Mouse (Mus musculus): ENCODE data around the gene Dtx3. TPM values are rescaled to one million over a fixed set of nuclear protein-coding genes. Genes with fewer than 3 reads are reported as not detected.
"Not testable (repeated sequence)": the region's sequence is repeated elsewhere in the genome, so short reads cannot be mapped to it uniquely, and the experiment has no call there.

Dtx3 gene
- polyA plus RNA-seq, 1 experiment from 2014 or later: 15.1 TPM

- Histone ChIP-seq H3K79me2 (ENCODE audit: inconsistent target) (peaks cover 16% of the 10 kb centered on the region), H3K27ac (no peak overlapping the region), H3K36me3 (ENCODE audit: inconsistent target) (peaks cover 7% of the 10 kb centered on the region), H3K4me3 (ENCODE audit: inconsistent target) (no peak overlapping the region)
- WGBS (ENCODE audit: missing documents): 95% methylated on average over 15 of the region's 15 CpGs
Observed at GRCm38 (mm10) chr10:127171631-127172200, 23.8 kb downstream of the Dtx3 start.

GRCm38 (mm10) chr10:127170837-127171272, 24.7 kb downstream of the Dtx3 start:
- H3K27ac ChIP-seq: no peak overlapping the region
- H3K79me2 ChIP-seq (ENCODE audit: inconsistent target): peaks cover 22% of the 10 kb centered on the region
- no peak overlapping the region for H3K4me3 ChIP-seq (ENCODE audit: inconsistent target)
- WGBS (ENCODE audit: missing documents): 7% methylated on average over 26 of the region's 29 CpGs
- H3K36me3 ChIP-seq (ENCODE audit: inconsistent target): peaks cover 7% of the 10 kb centered on the region

GRCm38 (mm10) chr10:127170002-127170401, 25.5 kb downstream of the Dtx3 start:
- WGBS (ENCODE audit: missing documents): 84% methylated on average over 22 of the region's 22 CpGs
- H3K36me3 ChIP-seq (ENCODE audit: inconsistent target): peaks cover 7% of the 10 kb centered on the region
- no peak overlapping the region for H3K27ac ChIP-seq
- no peak overlapping the region for H3K4me3 ChIP-seq (ENCODE audit: inconsistent target)
- H3K79me2 ChIP-seq (ENCODE audit: inconsistent target): peaks cover 22% of the 10 kb centered on the region

- Histone ChIP-seq H3K27ac (no peak overlapping the region), H3K4me3 (ENCODE audit: inconsistent target) (no peak overlapping the region), H3K79me2 (ENCODE audit: inconsistent target) (peaks cover 22% of the 10 kb centered on the region), H3K36me3 (ENCODE audit: inconsistent target) (peaks cover 7% of the 10 kb centered on the region)
- WGBS (ENCODE audit: missing documents): 63% methylated on average over 10 of the region's 10 CpGs
Observed at GRCm38 (mm10) chr10:127167614-127168192, 27.8 kb downstream of the Dtx3 start.

GRCm38 (mm10) chr10:127166771-127167613, 28.5 kb downstream of the Dtx3 start:
- no peak overlapping the region for H3K27ac ChIP-seq
- H3K4me3 ChIP-seq (ENCODE audit: inconsistent target): peak overlapping the region; percentile 39
- peaks cover 5% of the 10 kb centered on the region for H3K36me3 ChIP-seq (ENCODE audit: inconsistent target)
- WGBS (ENCODE audit: missing documents): 34% methylated on average over 15 of the region's 15 CpGs
- H3K79me2 ChIP-seq (ENCODE audit: inconsistent target): peaks cover 22% of the 10 kb centered on the region

GRCm38 (mm10) chr10:127166404-127166715, 29.2 kb downstream of the Dtx3 start:
- WGBS (ENCODE audit: missing documents): 35% methylated on average over 11 of the region's 11 CpGs
- Histone ChIP-seq H3K36me3 (ENCODE audit: inconsistent target) (no peaks in the 10 kb centered on the region; the same call in 1 of the 2 replicates), H3K79me2 (ENCODE audit: inconsistent target) (peaks cover 22% of the 10 kb centered on the region), H3K4me3 (ENCODE audit: inconsistent target) (peak overlapping the region; percentile 39), H3K27ac (peak overlapping the region; percentile 28; the same call in 1 of the 2 replicates)

GRCm38 (mm10) chr10:127165654-127166403, 29.7 kb downstream of the Dtx3 start:
- Histone ChIP-seq H3K4me3 (ENCODE audit: inconsistent target) (peak overlapping the region; percentile 39), H3K79me2 (ENCODE audit: inconsistent target) (peaks cover 22% of the 10 kb centered on the region), H3K36me3 (ENCODE audit: inconsistent target) (no peaks in the 10 kb centered on the region), H3K27ac (peak overlapping the region; percentile 28; the same call in 1 of the 2 replicates)
- WGBS (ENCODE audit: missing documents): under 1% methylated on average over 55 of the region's 56 CpGs

GRCm38 (mm10) chr10:127165354-127165653, 30.2 kb downstream of the Dtx3 start:
- no peak overlapping the region for H3K4me3 ChIP-seq (ENCODE audit: inconsistent target)
- under 1% methylated on average over 35 of the region's 42 CpGs for WGBS (ENCODE audit: missing documents)
- H3K79me2 ChIP-seq (ENCODE audit: inconsistent target): peaks cover 22% of the 10 kb centered on the region
- H3K27ac ChIP-seq: no peak overlapping the region
- no peaks in the 10 kb centered on the region for H3K36me3 ChIP-seq (ENCODE audit: inconsistent target)

- 2% methylated on average over 42 of the region's 52 CpGs for WGBS (ENCODE audit: missing documents)
Observed at GRCm38 (mm10) chr10:127164631-127165353, 30.7 kb downstream of the Dtx3 start, which contains the start of gene B4galnt1. Gene B4galnt1 (plus strand): TSS chr10:127165225.

GRCm38 (mm10) chr10:127164190-127164589, 31.3 kb downstream of the Dtx3 start:
- 89% methylated on average over 4 of the region's 4 CpGs for WGBS (ENCODE audit: missing documents)
- peaks cover 22% of the 10 kb centered on the region for H3K79me2 ChIP-seq (ENCODE audit: inconsistent target)
- H3K36me3 ChIP-seq (ENCODE audit: inconsistent target): no peaks in the 10 kb centered on the region
- peak overlapping the region; percentile 78 for H3K27ac ChIP-seq
- H3K4me3 ChIP-seq (ENCODE audit: inconsistent target): no peak overlapping the region

More at GRCm38 (mm10) chr10:127164631-127165353, 30.7 kb downstream of the Dtx3 start, which contains the start of gene B4galnt1:
- Histone ChIP-seq H3K36me3 (ENCODE audit: inconsistent target) (no peaks in the 10 kb centered on the region), H3K4me3 (ENCODE audit: inconsistent target) (peak within 1 kb of the TSS; percentile 39), H3K27ac (peak within 1 kb of the TSS; percentile 78), H3K79me2 (ENCODE audit: inconsistent target) (peaks cover 22% of the 10 kb centered on the region)

- not testable (repeated sequence) for H3K4me3 ChIP-seq (ENCODE audit: inconsistent target); H3K27ac ChIP-seq; H3K36me3 ChIP-seq (ENCODE audit: inconsistent target)
- H3K79me2 ChIP-seq (ENCODE audit: inconsistent target): peaks cover 16% of the 10 kb centered on the region
- WGBS (ENCODE audit: missing documents): 35% methylated on average over 6 of the region's 7 CpGs
Observed at GRCm38 (mm10) chr10:127162771-127163261, 32.7 kb downstream of the Dtx3 start.

- H3K27ac ChIP-seq: no peak overlapping the region
- H3K79me2 ChIP-seq (ENCODE audit: inconsistent target): no peaks in the 10 kb centered on the region
- no peak overlapping the region for H3K4me3 ChIP-seq (ENCODE audit: inconsistent target)
- no peaks in the 10 kb centered on the region for H3K36me3 ChIP-seq (ENCODE audit: inconsistent target)
- WGBS (ENCODE audit: missing documents): 38% methylated on average over 3 of the region's 3 CpGs
Observed at GRCm38 (mm10) chr10:127160728-127161127, 34.8 kb downstream of the Dtx3 start.

GRCm38 (mm10) chr10:127160081-127160480, 35.4 kb downstream of the Dtx3 start:
- Histone ChIP-seq H3K36me3 (ENCODE audit: inconsistent target) (no peaks in the 10 kb centered on the region), H3K79me2 (ENCODE audit: inconsistent target) (no peaks in the 10 kb centered on the region), H3K4me3 (ENCODE audit: inconsistent target) (no peak overlapping the region), H3K27ac (no peak overlapping the region)
- 92% methylated on average over 9 of the region's 9 CpGs for WGBS (ENCODE audit: missing documents)

GRCm38 (mm10) chr10:127158471-127158870, 37.1 kb downstream of the Dtx3 start:
- Histone ChIP-seq H3K79me2 (ENCODE audit: inconsistent target) (no peaks in the 10 kb centered on the region), H3K4me3 (ENCODE audit: inconsistent target) (no peak overlapping the region)
- WGBS (ENCODE audit: missing documents): 65% methylated on average over 3 of the region's 3 CpGs

More at GRCm38 (mm10) chr10:127158471-127158870, 37.1 kb downstream of the Dtx3 start:
- Histone ChIP-seq H3K27ac (no peak overlapping the region), H3K36me3 (ENCODE audit: inconsistent target) (no peaks in the 10 kb centered on the region)

Data from macrophage (primary cell).